Mouse (Mus musculus): ENCODE measurements around the gene Kcnq4. TPM values are rescaled to one million over a fixed set of nuclear protein-coding genes. Genes with fewer than 3 reads are reported as not detected.

Kcnq4 gene
- polyA plus RNA-seq, 1 experiment from 2014 or later, result 6.2 TPM

DNA sequence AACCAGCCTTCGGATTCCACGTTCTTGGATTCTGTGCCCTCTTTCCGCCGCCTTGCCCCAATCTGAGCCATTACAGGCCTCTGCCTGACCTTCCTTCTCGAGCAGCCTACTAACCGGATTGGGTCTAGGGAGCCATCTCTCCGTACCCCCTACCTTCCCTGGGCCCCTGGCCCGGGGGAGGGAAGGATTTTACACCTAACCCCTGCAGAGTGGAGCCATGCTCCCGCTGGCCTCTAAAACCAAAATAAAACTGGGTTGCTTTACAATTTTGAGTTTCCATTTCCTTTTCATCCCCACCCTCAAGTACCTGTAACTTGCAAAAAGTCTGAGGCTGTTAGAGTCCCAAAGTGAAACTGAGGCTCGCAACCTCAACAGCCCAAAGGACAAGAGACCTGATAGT is 80.9 kb downstream of the Kcnq4 start:
- WGBS, result 10% methylated on average over 10 of the region's 10 CpGs

DNA sequence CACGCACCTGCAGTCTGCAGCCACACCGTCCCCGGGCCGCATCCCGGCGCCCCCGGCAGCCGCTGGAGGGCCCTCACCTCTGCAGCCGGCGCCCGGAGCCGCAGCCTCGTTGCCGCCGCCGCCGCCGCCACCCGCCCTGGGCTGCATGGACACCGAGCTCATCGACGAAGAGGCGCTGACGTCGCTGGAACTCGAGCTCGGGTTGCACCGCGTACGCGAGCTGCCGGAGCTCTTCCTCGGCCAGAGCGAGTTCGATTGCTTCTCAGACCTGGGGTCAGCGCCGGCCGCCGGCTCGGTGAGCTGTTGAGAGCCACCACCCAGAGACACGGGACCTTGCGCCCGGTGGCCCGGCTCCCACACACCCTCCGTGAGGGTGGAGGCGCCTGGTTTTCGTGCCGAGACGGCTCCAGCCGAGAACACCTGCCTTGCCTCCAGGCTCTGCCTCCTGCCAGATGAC is 81.3 kb downstream of the Kcnq4 start:
- Histone ChIP-seq H3K4me1 (peaks cover 21% of the 10 kb centered on the region), H3K4me3 (peak overlapping the region; percentile 57), H3K27me3 (peaks cover 63% of the 10 kb centered on the region), H3K27ac (no peak overlapping the region), H3K36me3 (no peaks in the 10 kb centered on the region), H3K4me2 (replicated peaks) (peak overlapping the region; percentile 100), H3K9me3 (no peaks in the 10 kb centered on the region), H3K9ac (peak overlapping the region; percentile 66)
- peak; percentile 37 for ATAC-seq (ENCODE audit: low FRiP score, low read depth)
- under 1% methylated on average over 42 of the region's 50 CpGs for WGBS

More for the DNA sequence above, 80.9 kb downstream of the Kcnq4 start:
- Histone ChIP-seq H3K27ac (no peak overlapping the region), H3K27me3 (peaks cover 66% of the 10 kb centered on the region), H3K4me2 (replicated peaks) (peak overlapping the region; percentile 100), H3K4me3 (peak overlapping the region; percentile 57), H3K36me3 (no peaks in the 10 kb centered on the region), H3K9me3 (no peaks in the 10 kb centered on the region), H3K9ac (peak overlapping the region; percentile 66), H3K4me1 (peaks cover 21% of the 10 kb centered on the region)
- no peak for ATAC-seq (ENCODE audit: low FRiP score, low read depth)

DNA sequence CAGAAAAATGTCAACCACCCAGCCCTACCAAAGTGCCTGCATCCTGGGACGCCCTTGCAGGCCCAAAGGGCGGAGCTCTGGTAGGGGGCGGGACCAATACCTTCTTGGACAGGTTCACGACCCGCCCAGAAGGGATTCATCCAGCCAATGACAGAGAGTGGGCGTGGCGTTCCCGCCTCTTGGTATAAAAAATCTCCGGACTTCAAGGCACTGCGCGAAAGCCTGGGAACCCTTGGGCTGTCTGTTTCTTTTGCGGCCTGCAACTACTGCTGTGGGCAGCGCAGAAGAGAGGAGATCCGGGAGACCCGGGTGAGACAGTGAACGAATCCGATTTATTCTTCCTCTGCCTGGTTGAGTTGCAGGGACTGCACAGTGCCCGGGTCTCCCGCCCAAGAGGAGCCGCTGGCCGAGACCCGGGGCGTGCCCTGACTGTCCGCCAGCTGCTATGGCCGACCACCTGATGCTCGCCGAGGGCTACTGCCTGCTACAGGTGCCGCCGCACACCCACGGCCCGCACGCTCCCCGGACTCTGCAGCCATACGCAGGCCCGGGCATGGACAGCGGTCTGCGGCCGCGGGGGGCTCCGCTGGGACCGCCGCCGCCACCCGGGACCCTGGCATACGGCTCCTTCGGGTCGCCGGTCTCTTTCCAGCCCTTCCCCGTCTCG is 81.9 kb downstream of the Kcnq4 start, which contains the start of gene Cited4:
TSS of gene Cited4 (plus strand) at position 215 of the 667 bp plus-strand sequence.
- Histone ChIP-seq H3K9ac (peak within 1 kb of the TSS; percentile 66), H3K27ac (no peak within 1 kb of the TSS; the same call in 1 of the 2 replicates), H3K4me2 (replicated peaks) (peak within 1 kb of the TSS; percentile 100), H3K4me1 (peaks cover 21% of the 10 kb centered on the region), H3K27me3 (peaks cover 61% of the 10 kb centered on the region), H3K4me3 (peak within 1 kb of the TSS; percentile 57), H3K36me3 (no peaks in the 10 kb centered on the region), H3K9me3 (no peaks in the 10 kb centered on the region)
- under 1% methylated on average over 47 of the region's 50 CpGs for WGBS
- peak; percentile 83 for ATAC-seq (ENCODE audit: low FRiP score, low read depth)

GRCm38 (mm10) chr4:120665782-120666181 is 82.6 kb downstream of the Kcnq4 start:
- H3K9me3 ChIP-seq, result no peaks in the 10 kb centered on the region
- H3K4me2 ChIP-seq (replicated peaks), result peak overlapping the region; percentile 100

GRCm38 (mm10) chr4:120665144-120665700 is 83.2 kb downstream of the Kcnq4 start:
- Histone ChIP-seq H3K4me2 (replicated peaks) (no peak overlapping the region), H3K36me3 (no peaks in the 10 kb centered on the region), H3K9ac (no peak overlapping the region), H3K9me3 (no peaks in the 10 kb centered on the region), H3K27ac (no peak overlapping the region), H3K27me3 (peaks cover 50% of the 10 kb centered on the region), H3K4me3 (no peak overlapping the region), H3K4me1 (peaks cover 21% of the 10 kb centered on the region)
- WGBS, result 26% methylated on average over 4 of the region's 4 CpGs
- no peak for ATAC-seq (ENCODE audit: low FRiP score, low read depth)

More at GRCm38 (mm10) chr4:120665782-120666181, 82.6 kb downstream of the Kcnq4 start:
- Histone ChIP-seq H3K36me3 (no peaks in the 10 kb centered on the region), H3K4me1 (peaks cover 21% of the 10 kb centered on the region), H3K9ac (no peak overlapping the region), H3K4me3 (no peak overlapping the region), H3K27me3 (peaks cover 56% of the 10 kb centered on the region), H3K27ac (no peak overlapping the region; the same call in 1 of the 2 replicates)
- 29% methylated on average over 7 of the region's 7 CpGs for WGBS
- no peak for ATAC-seq (ENCODE audit: low FRiP score, low read depth)

GRCm38 (mm10) chr4:120664601-120665000 is 83.8 kb downstream of the Kcnq4 start:
- Histone ChIP-seq H3K36me3 (no peaks in the 10 kb centered on the region), H3K9me3 (no peaks in the 10 kb centered on the region), H3K9ac (no peak overlapping the region), H3K4me3 (no peak overlapping the region), H3K27me3 (peaks cover 47% of the 10 kb centered on the region), H3K27ac (no peak overlapping the region), H3K4me2 (replicated peaks) (no peak overlapping the region), H3K4me1 (peaks cover 21% of the 10 kb centered on the region)
- ATAC-seq (ENCODE audit: low FRiP score, low read depth), result no peak
- 74% methylated on average over 2 of the region's 2 CpGs for WGBS

- Histone ChIP-seq H3K4me2 (replicated peaks) (no peak overlapping the region), H3K27me3 (peaks cover 14% of the 10 kb centered on the region), H3K9ac (no peak overlapping the region), H3K9me3 (no peaks in the 10 kb centered on the region), H3K36me3 (no peaks in the 10 kb centered on the region), H3K4me1 (no peaks in the 10 kb centered on the region), H3K4me3 (no peak overlapping the region), H3K27ac (no peak overlapping the region)
- ATAC-seq (ENCODE audit: low FRiP score, low read depth), result no peak
- WGBS, result 80% methylated on average over 4 of the region's 4 CpGs
Measured at GRCm38 (mm10) chr4:120660485-120660884, 87.9 kb downstream of the Kcnq4 start.

- H3K4me3 ChIP-seq, result no peak overlapping the region
- peaks cover 26% of the 10 kb centered on the region for H3K27me3 ChIP-seq
- no peak overlapping the region for H3K4me2 ChIP-seq (replicated peaks)
- no peak overlapping the region for H3K27ac ChIP-seq
- H3K9ac ChIP-seq, result no peak overlapping the region
- H3K36me3 ChIP-seq, result no peaks in the 10 kb centered on the region
- WGBS, result 74% methylated on average over 8 of the region's 8 CpGs
- no peaks in the 10 kb centered on the region for H3K4me1 ChIP-seq
- H3K9me3 ChIP-seq, result peaks cover 4% of the 10 kb centered on the region
- ATAC-seq (ENCODE audit: low FRiP score, low read depth), result no peak
Measured at GRCm38 (mm10) chr4:120655898-120656297, 92.5 kb downstream of the Kcnq4 start.

- peaks cover 4% of the 10 kb centered on the region for H3K9me3 ChIP-seq
- ATAC-seq (ENCODE audit: low FRiP score, low read depth), result no peak
- 25% methylated on average over 7 of the region's 7 CpGs for WGBS
- peaks cover 62% of the 10 kb centered on the region for H3K27me3 ChIP-seq
- peak overlapping the region; percentile 83 for H3K4me2 ChIP-seq (replicated peaks)
- H3K27ac ChIP-seq, result no peak overlapping the region
- H3K9ac ChIP-seq, result no peak overlapping the region; the same call in 1 of the 2 replicates
- H3K4me1 ChIP-seq, result peaks cover 12% of the 10 kb centered on the region
- H3K4me3 ChIP-seq, result peak overlapping the region; percentile 48; the same call in 1 of the 2 replicates
- H3K36me3 ChIP-seq, result no peaks in the 10 kb centered on the region
Measured at GRCm38 (mm10) chr4:120650208-120650592, 98.2 kb downstream of the Kcnq4 start.

GRCm38 (mm10) chr4:120649369-120650207 is 98.8 kb downstream of the Kcnq4 start:
- ATAC-seq (ENCODE audit: low FRiP score, low read depth), result no peak
- peak overlapping the region; percentile 63 for H3K9ac ChIP-seq
- peak overlapping the region; percentile 83 for H3K4me2 ChIP-seq (replicated peaks)
- H3K27ac ChIP-seq, result no peak overlapping the region
- H3K27me3 ChIP-seq, result peaks cover 62% of the 10 kb centered on the region
- H3K4me1 ChIP-seq, result peaks cover 12% of the 10 kb centered on the region
- H3K4me3 ChIP-seq, result peak overlapping the region; percentile 48
- H3K9me3 ChIP-seq, result peaks cover 4% of the 10 kb centered on the region
- 4% methylated on average over 54 of the region's 55 CpGs for WGBS
- no peaks in the 10 kb centered on the region for H3K36me3 ChIP-seq

Measured in limb, embryonic 13.5 days (tissue).